Mouse (Mus musculus): Measurements from ENCODE around the gene Dnajc12.

DNA sequence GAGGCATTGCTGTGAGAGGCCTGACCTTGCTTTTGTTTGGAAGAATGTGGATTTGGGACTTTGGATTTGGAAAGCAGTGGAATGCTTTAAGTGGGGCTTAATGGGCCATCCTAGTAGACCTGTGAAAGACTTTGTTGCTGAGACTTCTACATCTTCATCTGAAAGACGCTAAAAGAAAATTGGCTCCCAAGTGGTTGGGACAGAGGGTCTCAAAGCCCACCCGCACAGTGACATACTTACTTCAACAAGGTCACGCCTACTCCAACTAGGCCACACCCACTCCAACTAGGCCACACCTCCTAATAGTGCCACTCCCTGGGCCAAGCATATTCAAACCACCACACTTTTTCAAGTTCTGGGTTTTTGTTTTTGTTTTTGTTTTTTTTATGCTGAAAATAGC, 37.5 kb upstream of the Dnajc12 start:
- TF ChIP-seq EP300 (IDR thresholded peaks at IDR 0.05; ENCODE audit: low read length) (no peak), POLR2AphosphoS2 (IDR thresholded peaks at IDR 0.05; ENCODE audit: low read depth, low read length) (no peak)

All from CH12.LX (cell line).